Mouse (Mus musculus) thymus, postnatal 4 days (tissue): ENCODE measurements around the gene Rgs6.

Experiments
- DNase-seq: peaks from one replicate; pipeline ENCODE4 v3.0.0; 2021

The Rgs6 gene

DNA sequence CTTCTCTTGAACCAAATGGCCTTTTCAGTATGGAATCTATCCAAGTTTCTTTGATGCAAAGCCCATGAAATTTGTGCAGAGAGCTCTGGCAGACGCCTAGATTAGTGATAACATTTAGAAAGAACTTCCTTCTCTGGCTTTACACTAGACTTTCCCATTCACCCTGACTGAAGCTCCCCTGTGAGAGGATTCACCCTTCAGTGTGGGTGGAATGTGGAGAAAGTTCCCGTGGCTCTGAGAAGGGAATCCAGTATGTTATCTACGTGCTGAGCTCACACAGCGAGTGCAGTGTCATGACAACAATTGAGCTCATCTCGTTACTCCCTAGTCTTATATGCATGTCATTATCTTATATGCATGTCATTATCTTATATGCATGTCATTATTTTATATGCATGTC is 61.9 kb downstream of the Rgs6 start:
- no peak for DNase-seq

DNA sequence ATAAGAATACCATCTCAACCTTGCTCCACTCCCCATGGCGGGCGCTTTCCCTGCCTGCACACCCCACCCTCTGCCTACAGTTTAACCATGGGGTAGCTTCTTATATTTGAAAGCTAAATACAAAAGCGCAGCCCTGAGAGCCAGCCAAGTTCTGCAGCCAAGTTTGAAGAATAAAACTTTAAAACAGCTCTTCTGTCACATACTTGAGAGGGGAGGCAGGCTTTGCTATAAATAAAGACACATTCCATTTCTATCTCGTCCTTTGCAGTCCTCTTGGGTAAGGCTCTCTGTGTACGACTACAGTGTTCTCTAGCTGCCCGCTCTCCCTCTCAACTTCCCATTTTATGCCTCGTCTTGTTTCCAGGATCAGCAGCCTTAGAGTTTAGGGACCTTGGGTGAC is 76.5 kb downstream of the Rgs6 start:
- DNase-seq = no peak

DNA sequence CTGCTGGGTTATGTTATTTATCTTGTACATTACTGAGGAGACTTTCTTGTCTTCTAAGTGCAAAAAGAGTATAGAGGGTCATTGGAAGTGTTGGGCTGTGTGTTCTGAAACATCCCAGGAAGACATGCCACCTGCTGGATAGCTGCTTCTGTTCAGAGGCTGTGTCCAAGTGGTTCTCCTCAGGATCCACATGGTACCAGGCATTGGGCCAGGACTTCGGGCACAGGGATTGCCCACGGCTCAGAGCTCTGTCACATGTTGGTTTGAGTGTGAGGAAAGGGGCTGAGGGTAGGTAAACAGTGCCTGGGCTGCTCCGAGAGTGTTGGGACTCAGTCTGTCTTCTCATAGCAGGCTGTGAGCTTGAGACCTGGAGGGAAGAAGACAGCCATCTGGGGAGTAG is 79.3 kb downstream of the Rgs6 start:
- no peak for DNase-seq

DNA sequence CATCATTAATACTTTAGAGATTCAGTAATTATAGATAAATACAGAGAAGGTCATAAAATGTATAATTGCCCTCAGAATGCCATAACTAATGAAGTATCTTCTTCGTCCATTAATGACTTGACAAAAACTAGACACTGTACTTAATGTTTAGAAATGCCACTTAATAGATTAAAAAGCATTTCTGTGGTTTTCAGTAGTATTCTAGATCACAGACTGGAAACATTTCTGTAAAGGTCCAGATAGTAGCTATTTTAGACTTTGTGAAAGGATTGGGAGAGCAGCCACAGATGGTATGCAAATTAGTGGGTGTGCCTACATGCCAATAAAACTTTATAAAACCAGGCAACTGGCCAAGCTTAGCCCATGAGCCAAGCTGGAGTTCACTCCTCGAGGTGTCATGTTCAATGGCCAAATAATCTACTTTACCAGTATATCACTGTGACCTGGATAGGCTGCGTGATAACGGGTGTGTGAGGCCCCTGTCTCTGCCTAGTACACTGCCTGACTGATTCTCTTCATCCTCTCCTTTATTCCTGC is 82.2 kb downstream of the Rgs6 start:
- no peak for DNase-seq

DNA sequence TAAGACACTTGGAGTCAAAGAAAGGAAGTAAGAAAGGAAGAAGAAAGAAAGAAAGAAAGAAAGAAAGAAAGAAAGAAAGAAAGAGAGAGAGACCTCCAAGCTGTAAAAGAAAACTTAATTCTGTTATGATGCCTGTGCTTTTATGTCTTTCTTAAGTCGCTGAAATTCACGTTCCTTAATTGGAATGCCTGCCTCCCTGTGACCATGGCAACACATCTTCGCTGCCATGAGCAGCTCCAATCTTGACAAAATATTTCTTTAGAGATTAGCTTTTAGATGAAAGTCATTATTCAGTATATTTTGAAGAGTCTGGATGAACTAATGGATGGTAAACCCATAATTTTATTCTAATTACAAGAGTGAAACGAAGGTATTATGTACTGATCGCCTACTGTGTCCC is 83.5 kb downstream of the Rgs6 start:
- DNase-seq = no peak

DNA sequence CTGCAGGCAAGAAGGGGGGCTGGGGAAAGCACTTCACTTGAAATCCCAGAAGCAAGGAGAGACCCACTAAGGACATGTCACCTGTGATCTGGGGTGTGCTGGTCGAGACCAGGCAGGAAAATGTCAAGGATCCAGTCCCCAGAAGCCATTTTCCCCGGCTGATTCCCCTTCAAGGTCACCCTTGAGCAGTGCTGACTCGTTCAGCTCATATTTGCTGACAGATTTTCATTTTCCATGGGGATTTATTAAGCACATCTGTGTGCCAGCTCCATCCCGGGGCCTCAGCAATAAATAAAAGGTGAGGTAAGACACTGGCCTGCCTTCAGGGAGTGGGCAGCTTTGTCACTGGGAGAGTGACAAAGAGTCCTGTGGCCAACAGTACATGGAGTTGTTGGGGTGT is 87.0 kb downstream of the Rgs6 start:
- DNase-seq = no peak

DNA sequence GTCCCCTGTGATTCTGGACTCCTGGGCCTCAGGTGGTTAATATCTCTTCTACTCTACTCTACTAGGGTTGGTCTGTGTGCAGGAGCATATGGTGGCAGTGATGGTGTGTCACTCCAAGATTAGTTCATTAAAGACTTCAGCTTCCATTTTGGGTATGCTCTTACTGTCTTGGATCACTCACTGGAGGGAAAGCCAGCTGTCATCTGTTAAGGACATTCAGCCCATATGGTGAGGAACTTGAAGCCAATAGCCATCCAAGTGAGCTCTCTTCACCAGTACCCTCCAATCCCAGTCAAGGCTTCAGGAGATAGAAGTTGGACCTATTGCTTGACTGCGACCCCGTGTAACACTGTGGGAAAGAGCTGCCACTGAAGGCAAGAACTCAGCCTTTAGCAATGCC is 98.9 kb downstream of the Rgs6 start:
- no peak for DNase-seq

DNA sequence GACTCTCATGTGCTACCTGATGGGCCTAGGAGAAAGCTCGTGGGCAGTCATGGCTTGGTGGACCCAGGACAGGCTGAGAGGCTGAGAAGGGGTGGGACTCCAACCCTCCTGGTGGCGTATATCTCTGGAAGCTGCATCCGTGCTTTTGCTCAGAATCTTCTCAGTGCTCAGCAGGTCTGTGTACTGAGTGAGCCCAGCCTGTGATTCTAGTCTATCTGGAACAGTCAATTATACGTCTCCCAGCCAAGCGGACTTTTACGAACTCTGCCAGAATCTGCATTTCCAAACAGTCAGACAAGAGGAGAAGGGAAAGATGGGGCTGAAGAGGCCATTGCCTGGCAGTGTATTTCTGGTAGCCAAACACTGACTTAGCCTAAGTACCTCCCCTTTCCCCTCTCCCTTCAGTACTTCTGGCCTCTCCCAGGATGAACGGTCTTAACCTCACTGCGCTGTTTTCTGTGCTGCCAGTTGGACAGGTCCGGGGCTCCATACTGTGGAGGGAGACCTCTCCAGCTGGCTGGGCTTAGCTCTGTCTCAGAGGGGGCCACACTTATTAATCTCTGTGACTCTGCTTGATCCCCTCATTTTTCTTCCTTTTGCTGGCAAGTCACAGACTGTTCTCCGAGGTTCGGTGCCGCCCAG is 110.9 kb downstream of the Rgs6 start:
- DNase-seq = no peak

DNA sequence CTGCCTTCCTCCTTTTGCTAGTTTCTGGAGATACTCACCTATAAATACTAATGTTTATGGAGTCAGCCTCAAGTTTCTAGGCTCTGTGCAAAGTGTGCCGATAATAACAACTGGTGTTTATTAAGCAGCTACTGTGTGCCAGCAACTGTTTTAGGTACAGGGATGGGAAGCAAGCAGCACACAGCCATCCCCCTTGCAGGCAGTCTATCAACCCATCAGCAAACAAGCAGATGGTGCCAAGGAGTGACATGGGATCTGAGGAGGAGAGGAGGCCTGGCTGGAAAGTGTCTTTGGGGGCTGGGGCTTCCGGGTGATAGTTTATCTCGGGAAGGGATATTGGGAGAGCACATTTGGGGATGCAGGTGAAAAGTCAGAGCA is 111.4 kb downstream of the Rgs6 start:
- DNase-seq = no peak

DNA sequence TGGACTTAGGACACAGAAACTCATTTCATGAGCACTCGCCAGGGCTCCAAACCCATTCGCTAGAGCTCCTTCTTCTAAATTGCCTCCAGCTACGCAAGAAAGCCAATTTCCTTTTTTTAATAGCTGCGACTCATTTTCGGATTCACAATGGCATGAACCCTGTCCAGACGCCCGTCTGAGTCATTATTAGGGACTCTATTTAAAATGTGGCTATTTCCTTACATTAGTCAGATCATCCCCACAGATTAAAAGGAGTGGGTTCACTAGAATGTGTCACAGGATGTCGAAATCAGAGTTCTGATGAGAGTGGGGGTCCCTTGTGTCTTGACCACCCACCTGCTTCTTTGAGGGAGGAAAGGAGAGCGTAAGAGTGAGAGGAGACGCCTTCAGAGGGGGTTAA is 112.1 kb downstream of the Rgs6 start:
- DNase-seq = no peak

DNA sequence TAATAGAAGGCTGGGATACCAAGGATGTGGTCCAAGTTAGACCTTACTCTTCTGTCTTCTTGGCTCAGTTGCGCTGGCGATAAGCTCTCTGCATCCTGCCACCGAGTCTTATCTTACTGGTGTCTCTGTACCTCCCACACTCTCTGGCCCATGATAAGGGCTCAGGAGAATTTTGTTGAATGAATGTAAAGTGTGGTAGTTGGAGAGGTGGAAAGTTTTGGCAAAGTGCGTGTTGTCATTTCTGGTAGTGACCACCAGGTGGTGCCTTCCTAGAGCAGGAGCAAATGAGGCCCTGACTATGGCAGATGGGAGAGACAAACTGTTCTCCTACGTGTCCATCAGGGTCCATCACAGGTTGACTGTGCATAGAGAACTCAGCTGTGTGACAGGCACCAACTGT is 112.7 kb downstream of the Rgs6 start:
- DNase-seq = peak; percentile 28

DNA sequence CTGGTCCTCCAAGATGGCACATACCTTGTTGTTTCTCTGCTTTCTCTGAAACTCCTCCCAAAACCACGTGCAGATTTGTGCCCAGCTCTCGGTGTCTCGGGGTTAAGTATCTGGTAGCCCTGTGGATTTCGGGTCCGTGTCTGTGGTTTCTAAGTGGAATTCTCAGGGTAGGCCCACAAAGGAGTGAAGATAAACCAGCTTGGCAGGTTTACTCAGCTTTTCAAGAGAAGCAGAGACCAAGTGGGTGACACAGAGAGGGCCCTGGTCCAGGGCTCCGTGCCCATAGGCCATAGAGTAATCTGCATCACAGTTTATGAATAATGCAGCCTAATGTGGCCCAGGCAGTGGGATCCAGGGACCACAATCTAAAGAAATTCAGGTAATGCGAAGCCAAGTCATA is 113.3 kb downstream of the Rgs6 start:
- no peak for DNase-seq

DNA sequence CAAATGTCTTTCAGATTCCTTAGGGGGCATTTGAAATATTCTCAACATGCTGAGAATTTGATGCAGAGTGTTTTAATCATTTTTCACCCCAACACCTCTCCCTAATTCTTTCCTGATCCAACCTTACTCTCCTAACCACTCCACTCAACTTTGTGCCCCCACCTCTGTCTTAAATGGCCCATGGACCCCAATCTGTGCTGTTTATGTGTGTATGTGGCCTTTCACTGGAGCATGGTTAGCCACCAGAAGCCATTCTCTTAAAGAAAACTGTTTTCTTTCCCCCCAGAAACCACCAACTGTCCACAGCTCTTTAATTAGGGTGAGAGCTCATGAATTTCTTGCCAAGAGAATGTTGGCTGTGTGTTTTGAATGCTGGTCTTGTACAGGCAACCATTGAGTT is 122.3 kb downstream of the Rgs6 start:
- DNase-seq = no peak

DNA sequence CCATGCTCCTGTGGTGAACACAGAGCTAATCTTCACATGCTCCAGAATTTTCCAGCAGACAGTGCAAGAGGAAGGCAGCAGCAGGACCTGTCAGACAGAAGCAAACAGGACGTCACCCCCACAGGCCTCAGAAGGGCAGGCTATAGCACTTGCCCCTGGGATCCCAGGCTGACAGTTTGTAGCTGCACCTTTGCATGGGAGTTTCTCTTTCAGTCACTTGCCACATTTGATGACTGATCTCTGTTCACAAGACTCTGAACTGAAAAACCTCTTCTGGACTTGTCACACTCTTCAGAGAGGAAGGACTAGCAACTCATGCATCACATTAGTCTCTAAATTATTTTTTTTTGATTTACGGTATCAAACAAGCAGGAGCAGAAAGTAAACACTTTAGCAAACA is 126.2 kb downstream of the Rgs6 start:
- DNase-seq = no peak

DNA sequence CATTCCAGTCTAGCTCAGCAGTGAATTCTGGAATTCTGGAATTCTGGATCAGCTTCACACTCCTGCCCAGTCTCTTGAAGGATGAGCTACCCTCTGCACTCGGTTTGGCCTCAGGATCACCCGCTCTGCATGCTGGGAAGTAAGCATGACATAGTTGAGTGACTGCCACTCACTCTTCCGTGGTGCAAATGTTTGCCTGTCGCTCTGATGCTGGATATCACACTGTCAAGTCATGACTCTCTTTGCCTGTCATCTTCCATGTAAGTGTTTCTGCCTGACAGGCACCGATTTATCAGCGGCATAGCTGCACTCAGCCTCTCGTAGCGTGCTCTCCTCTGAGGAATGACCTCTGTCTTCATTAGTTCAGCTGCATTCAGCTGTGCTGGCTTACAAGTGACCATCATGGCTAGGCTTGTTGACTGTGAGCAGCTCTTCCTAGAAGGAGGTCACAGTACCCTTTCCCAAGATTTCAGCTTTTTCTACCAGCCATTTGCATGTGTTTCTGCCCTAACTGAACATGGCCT is 135.0 kb downstream of the Rgs6 start:
- DNase-seq = no peak

DNA sequence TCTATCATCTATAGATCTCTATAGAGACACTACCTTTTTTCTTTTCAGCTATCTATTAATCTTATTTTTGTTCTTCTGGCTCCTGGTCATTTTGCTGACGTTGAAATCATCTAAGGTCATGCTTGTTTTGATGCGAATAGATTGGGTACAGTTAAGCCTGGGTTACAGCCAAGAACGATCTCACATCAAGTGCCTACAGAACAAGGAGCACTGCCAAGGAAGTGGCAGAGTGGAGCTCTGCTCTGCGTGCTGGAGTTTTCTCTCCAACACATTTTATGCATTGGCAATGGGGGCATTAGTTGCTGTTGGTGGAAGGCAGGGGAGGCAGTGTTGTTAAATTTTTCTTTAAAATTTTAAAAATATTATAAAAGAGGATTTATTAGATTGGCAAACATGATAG is 138.2 kb downstream of the Rgs6 start:
- DNase-seq = no peak

DNA sequence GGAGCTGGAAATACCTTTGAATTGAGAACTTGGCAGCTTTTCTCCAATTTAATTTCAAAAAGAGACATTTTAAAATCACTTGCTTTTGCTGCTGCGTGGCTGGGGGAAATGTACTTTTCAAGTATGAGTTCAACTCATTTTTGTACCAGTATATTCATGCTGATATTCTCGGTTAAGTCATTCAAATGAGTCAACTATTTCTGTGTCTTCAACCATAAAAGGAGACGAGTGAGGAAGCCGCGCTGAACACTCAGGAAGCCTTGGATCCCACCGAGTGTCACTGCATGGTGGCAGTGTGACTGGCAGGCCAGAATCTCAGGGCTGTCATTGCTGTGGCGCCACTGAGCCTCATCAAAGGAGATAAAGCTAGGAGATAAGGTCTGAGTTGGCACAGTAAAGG is 143.5 kb downstream of the Rgs6 start:
- DNase-seq = peak; percentile 13

DNA sequence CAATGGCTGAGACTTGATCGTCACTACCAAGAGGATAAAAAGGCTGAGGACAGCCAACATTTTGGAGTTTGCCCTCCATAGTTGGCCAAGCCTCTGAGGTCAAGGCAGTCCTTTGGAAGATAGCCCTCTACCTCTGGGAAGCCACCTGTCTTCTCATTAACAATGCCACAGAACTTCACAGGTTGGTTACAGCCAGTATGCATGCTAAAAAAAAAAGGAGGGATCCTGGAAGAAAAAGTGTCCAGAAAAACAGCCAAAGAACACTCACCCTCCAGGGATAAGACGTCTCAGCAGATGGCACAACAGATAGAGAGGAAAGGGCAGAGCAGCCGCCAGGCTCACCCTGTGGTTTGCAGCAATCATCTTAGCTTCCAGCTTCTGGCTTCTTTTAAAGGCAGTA is 154.9 kb downstream of the Rgs6 start:
- no peak for DNase-seq

DNA sequence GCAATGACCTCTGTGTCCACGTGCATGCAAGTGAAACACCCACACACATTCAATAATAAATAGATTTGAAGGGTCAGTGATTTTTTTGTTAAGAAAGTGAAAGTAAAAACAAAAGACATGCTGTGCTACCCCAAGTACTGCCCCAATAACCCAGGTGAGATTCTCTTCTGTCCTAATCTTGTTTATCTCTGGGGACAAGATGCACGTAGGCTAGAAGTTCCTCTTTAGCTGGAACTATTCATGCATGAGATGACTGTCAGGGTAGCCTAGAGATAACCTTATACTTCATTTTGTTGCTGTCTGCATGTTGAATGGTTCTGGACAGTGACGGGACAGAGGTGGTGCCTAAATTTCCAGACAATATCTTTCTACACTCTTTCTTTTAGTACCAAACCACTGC is 155.9 kb downstream of the Rgs6 start:
- DNase-seq = no peak

DNA sequence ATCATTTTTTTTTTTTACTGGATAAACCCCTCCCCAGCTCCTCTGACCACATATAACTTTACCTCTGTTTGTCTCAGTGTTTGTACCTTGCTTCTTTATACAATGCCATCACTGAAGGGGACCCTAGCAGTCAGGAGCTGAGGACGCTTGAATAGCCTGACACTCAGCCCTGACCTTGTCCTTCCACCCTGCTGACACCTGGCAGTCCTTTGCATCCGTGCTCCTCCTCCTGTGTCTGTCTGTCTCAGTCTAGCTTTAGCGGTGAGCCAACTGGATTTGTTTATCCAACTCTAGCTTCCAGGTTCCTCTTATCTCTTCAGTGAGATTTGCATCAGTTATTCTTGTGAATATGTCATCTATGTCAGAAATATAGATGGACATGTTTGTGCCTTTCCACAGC is 156.7 kb downstream of the Rgs6 start:
- DNase-seq = no peak

DNA sequence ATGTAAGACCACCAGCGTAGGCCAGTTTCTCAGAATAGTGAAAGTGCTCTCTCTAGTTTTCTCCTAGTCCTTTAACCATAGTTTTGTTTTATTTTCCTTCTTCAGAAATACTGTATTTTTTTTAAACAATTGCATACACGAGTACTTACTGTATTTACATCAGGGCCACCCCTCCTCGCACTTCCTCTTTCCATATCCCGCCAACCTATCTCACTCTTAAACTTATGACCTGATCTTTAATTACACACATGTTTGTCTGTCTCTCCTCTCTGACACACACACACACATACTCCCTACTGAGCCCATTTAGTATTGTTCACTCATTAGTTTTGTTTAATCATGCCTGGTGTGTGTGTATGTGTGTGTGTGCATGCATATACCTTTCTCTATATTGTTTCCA is 159.0 kb downstream of the Rgs6 start:
- DNase-seq = no peak

DNA sequence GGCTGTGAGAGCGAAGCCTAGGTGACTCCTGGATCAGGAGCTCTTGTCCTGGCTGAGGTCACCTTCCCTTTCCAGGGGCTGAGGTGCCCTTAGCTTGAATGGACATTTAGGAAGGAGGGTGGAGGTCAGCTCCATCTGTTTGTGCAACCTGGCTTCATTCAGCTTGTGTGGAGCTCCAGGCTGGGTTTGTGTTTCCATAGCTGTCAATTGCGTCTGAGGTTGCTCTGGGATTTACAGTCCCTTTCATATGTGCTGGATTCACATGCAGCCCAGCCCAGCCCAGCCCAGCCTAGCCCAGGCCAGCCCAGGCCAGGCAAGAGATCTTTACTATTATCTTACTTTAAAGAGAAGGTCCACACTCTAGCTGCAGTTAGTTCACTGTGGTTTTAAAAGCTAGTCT is 163.8 kb downstream of the Rgs6 start:
- no peak for DNase-seq

DNA sequence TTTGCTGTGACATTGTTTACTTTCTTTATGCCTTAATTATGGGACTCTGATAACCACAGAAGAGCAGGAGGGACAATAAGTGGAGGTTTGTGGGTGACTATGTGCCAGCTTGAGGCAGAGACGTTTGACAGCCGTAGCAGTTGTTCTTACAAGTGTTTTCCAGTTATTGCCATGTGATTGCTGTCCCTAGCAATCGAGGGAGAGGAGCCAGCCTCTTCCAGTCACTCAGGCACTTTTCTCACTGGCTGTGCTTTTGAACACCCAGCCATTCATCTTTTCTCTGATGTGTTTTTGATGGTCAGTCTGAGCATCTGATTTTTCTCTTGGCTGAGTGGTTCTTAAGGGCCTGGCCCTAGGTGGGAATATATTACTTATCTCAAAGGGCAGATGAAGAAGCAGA is 166.4 kb downstream of the Rgs6 start:
- no peak for DNase-seq

DNA sequence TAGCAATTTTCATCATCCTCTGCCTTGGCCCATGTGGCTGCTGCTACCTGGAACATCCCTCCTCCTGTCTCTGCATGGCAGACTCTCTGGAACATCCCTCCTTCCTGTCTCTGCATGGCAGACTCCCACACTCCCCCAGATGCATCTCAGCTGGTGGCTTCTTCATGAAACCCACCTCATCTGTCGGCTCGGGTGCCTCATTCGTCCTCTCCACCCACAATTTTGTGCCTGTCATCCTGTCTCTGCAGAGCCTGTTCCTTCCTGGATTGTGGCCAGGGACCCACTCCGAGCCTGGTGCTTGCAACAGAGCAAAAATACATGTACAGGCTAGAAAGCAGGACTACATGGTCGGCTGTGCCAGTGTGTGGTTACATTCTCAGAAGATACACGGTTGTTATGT is 168.7 kb downstream of the Rgs6 start:
- no peak for DNase-seq

DNA sequence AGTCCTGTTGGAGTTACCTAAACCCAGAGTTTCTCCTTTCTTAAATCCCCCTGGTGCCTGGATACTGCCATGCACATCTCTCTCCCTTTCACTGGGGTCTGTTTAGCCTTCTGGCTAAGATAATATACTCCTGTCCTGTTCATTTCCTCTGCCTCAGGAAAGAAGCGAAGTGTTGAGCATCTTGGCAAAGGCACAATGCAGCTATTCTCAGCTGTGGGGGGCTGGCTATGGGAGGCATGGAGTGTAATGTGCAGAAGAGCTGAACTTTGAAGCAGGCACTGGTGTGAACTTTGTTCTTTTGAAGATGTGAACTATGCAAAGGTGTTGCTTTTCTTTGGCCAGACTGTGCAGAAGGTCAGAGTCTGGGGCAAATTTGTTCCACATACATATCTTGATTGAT is 169.3 kb downstream of the Rgs6 start:
- DNase-seq = no peak

DNA sequence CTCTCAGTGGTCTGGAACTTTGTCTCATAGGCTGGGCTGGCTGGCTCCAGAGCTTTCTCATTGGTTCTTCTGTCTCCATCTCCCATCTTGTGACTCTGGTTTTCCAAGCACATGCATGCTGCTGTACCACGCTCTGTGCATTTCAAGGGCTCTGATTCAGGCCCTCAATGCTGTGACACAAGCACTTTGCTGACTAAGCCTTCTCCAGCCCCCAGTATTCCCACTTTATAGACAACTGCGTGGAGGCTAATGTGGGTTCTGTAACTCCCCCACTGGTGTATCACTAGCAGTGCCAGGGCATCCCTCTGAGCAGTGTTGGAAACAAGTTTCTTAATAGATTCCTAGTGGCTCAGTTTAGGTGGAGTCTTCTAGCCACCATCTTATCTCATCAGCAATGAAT is 174.0 kb downstream of the Rgs6 start:
- DNase-seq = no peak
